Mouse (Mus musculus): ENCODE measurements around the gene Slc38a7. TPM values are rescaled to one million over a fixed set of nuclear protein-coding genes. Genes with fewer than 3 reads are reported as not detected.
A peak's percentile ranks its signal among the peaks of the same experiment; 100 is the strongest.

The Slc38a7 gene
- 12.6 and 12.9 TPM in 2 replicates for polyA plus RNA-seq (2015; fragmentation: Nextera tagmentation; extraction: Ambion mirVana)

- ATAC-seq (replicated peaks; ENCODE audit: low FRiP score, low read depth) (peak; percentile 96), DNase-seq (ENCODE audit: low spot score) (peak; percentile 93)
- peak within 1 kb of the TSS; percentile 74 for H3K4me2 ChIP-seq (ENCODE audit: low read length)
- no peak for TF ChIP-seq CTCF (IDR thresholded peaks at IDR 0.05; ENCODE audit: low read depth)
- peaks cover 8% of the 10 kb centered on the region; the same call in 1 of the 2 replicates for H3K4me1 ChIP-seq (replicated peaks; ENCODE audit: insufficient read depth, low read length)
- H3K9me3 ChIP-seq (replicated peaks; ENCODE audit: low read length): no peaks in the 10 kb centered on the region
- WGBS: 11% methylated on average over 22 of the region's 22 CpGs
- peak within 1 kb of the TSS; percentile 58; the same call in 1 of the 2 replicates for H3K9ac ChIP-seq (ENCODE audit: low read depth, low read length)
- H3K4me3 ChIP-seq (replicated peaks; ENCODE audit: low read depth, low read length): peak within 1 kb of the TSS; percentile 51
- H3K36me3 ChIP-seq (ENCODE audit: insufficient read depth, low read length): peaks cover 4% of the 10 kb centered on the region; the same call in 1 of the 2 replicates
- peak within 1 kb of the TSS; percentile 47; the same call in 1 of the 2 replicates for H3K27ac ChIP-seq
- no peaks in the 10 kb centered on the region for H3K27me3 ChIP-seq (ENCODE audit: insufficient read depth, low read length)
Observed at GRCm38 (mm10) chr8:95853102-95853843, at the start of gene Slc38a7. TSS of gene Slc38a7 (minus strand) at chr8:95853539.

- H3K4me2 ChIP-seq (ENCODE audit: low read length): no peak overlapping the region; the same call in 1 of the 2 replicates
Observed at GRCm38 (mm10) chr8:95901864-95902263, 48.5 kb upstream of the Slc38a7 start.

GRCm38 (mm10) chr8:95893701-95894100 is 40.4 kb upstream of the Slc38a7 start:
- Histone ChIP-seq H3K36me3 (ENCODE audit: insufficient read depth, low read length) (no peaks in the 10 kb centered on the region), H3K9me3 (replicated peaks; ENCODE audit: low read length) (no peaks in the 10 kb centered on the region), H3K9ac (ENCODE audit: low read depth, low read length) (no peak overlapping the region), H3K4me3 (replicated peaks; ENCODE audit: low read depth, low read length) (no peak overlapping the region), H3K4me1 (replicated peaks; ENCODE audit: insufficient read depth, low read length) (no peaks in the 10 kb centered on the region), H3K27me3 (ENCODE audit: insufficient read depth, low read length) (no peaks in the 10 kb centered on the region), H3K4me2 (ENCODE audit: low read length) (no peak overlapping the region), H3K27ac (no peak overlapping the region)
- 82% methylated on average over 5 of the region's 5 CpGs for WGBS
- ATAC-seq (replicated peaks; ENCODE audit: low FRiP score, low read depth) (no peak), DNase-seq (ENCODE audit: low spot score) (no peak)
- no peak for TF ChIP-seq CTCF (IDR thresholded peaks at IDR 0.05; ENCODE audit: low read depth)

More at GRCm38 (mm10) chr8:95901864-95902263, 48.5 kb upstream of the Slc38a7 start:
- TF ChIP-seq CTCF (IDR thresholded peaks at IDR 0.05; ENCODE audit: low read depth): no peak
- no peaks in the 10 kb centered on the region for H3K36me3 ChIP-seq (ENCODE audit: insufficient read depth, low read length)
- WGBS: 24% methylated on average over 7 of the region's 7 CpGs
- no peaks in the 10 kb centered on the region for H3K27me3 ChIP-seq (ENCODE audit: insufficient read depth, low read length)
- peak overlapping the region; percentile 32; the same call in 1 of the 2 replicates for H3K27ac ChIP-seq
- no peak overlapping the region for H3K4me3 ChIP-seq (replicated peaks; ENCODE audit: low read depth, low read length)
- H3K9ac ChIP-seq (ENCODE audit: low read depth, low read length): no peak overlapping the region
- peaks cover 5% of the 10 kb centered on the region; the same call in 1 of the 2 replicates for H3K4me1 ChIP-seq (replicated peaks; ENCODE audit: insufficient read depth, low read length)
- DNase-seq (ENCODE audit: low spot score) (peak; percentile 42), ATAC-seq (replicated peaks; ENCODE audit: low FRiP score, low read depth) (peak; percentile 79; the same call in 1 of the 2 replicates)
- no peaks in the 10 kb centered on the region for H3K9me3 ChIP-seq (replicated peaks; ENCODE audit: low read length)

GRCm38 (mm10) chr8:95888285-95889136 is 35.2 kb upstream of the Slc38a7 start, which contains the start of gene Got2:
TSS of gene Got2 (minus strand) at chr8:95888547.
- Histone ChIP-seq H3K9ac (ENCODE audit: low read depth, low read length) (peak within 1 kb of the TSS; percentile 80), H3K36me3 (ENCODE audit: insufficient read depth, low read length) (no peaks in the 10 kb centered on the region), H3K4me1 (replicated peaks; ENCODE audit: insufficient read depth, low read length) (peaks cover 14% of the 10 kb centered on the region; the same call in 1 of the 2 replicates), H3K27ac (peak within 1 kb of the TSS; percentile 87), H3K9me3 (replicated peaks; ENCODE audit: low read length) (no peaks in the 10 kb centered on the region), H3K4me2 (ENCODE audit: low read length) (peak within 1 kb of the TSS; percentile 85), H3K27me3 (ENCODE audit: insufficient read depth, low read length) (no peaks in the 10 kb centered on the region), H3K4me3 (replicated peaks; ENCODE audit: low read depth, low read length) (peak within 1 kb of the TSS; percentile 91)
- ATAC-seq (replicated peaks; ENCODE audit: low FRiP score, low read depth) (peak; percentile 87), DNase-seq (ENCODE audit: low spot score) (peak; percentile 95)
- WGBS: 7% methylated on average over 31 of the region's 31 CpGs
- TF ChIP-seq CTCF (IDR thresholded peaks at IDR 0.05; ENCODE audit: low read depth): peak; percentile 88

- WGBS: under 1% methylated on average over 38 of the region's 38 CpGs
Observed at GRCm38 (mm10) chr8:95887578-95888284, 34.4 kb upstream of the Slc38a7 start.

More at GRCm38 (mm10) chr8:95887578-95888284, 34.4 kb upstream of the Slc38a7 start:
- Histone ChIP-seq H3K36me3 (ENCODE audit: insufficient read depth, low read length) (no peaks in the 10 kb centered on the region), H3K4me3 (replicated peaks; ENCODE audit: low read depth, low read length) (peak overlapping the region; percentile 91), H3K27me3 (ENCODE audit: insufficient read depth, low read length) (no peaks in the 10 kb centered on the region), H3K4me2 (ENCODE audit: low read length) (peak overlapping the region; percentile 85), H3K9me3 (replicated peaks; ENCODE audit: low read length) (no peaks in the 10 kb centered on the region), H3K4me1 (replicated peaks; ENCODE audit: insufficient read depth, low read length) (peaks cover 14% of the 10 kb centered on the region; the same call in 1 of the 2 replicates), H3K9ac (ENCODE audit: low read depth, low read length) (peak overlapping the region; percentile 80), H3K27ac (peak overlapping the region; percentile 87)
- TF ChIP-seq CTCF (IDR thresholded peaks at IDR 0.05; ENCODE audit: low read depth): no peak
- DNase-seq (ENCODE audit: low spot score): peak; percentile 77
- ATAC-seq (replicated peaks; ENCODE audit: low FRiP score, low read depth): peak; percentile 95

Data from kidney, postnatal 0 days (tissue).